Mouse (Mus musculus) thymus, postnatal 4 days (tissue): ENCODE results near the gene Pde4dip.

Experiments used
- DNase-seq: peaks from one replicate; pipeline ENCODE4 v3.0.0; 2021

The Pde4dip gene

DNA sequence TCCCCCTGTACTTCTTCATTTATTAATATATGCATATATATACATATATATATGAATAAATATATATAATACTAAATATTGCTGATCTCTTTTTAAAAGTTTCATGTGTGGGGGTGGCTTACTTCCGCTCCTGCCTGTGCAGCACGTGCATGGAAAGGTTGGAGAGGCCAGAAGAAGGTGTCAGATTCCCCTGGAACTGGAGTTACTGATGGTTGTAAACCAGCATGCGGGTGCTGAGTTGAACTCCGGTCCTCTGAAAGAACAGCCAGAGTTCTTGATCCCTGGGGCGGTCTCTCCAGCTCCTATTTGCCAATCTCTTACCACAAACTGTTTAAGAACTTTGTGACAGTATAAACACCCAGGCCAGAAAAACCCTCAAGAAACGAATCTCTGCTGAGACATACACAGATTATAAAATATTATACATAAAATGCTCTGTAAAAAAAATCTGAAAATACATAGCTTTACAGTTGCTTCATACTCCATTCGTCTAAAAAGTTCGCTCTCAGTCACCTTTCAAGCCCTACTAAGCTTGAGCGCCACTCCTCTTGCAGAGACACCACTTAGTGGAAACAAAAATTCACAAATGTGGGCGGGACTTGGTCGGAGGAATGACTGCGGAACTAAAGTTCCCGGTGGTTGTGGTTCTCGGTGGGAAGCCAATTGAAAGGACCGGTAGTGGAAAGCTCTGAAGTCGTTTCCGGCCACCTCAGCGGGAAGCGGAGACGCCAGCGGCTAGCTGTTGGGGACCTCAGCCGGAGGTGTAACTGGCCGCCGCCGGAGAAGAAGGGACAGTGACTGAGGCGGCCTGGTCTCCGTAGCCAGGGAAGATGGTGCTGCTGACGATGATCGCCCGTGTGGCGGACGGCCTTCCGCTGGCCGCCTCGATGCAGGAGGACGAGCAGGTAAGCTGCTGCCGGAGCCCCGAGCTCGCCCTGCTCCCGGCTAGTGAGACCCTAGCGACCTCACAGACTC is 12.3 kb upstream of the Pde4dip start, which contains the start of gene Sec22b:
TSS of gene Sec22b (plus strand) at position 675 of the 975 bp plus-strand sequence.
- peak; percentile 86 for DNase-seq

DNA sequence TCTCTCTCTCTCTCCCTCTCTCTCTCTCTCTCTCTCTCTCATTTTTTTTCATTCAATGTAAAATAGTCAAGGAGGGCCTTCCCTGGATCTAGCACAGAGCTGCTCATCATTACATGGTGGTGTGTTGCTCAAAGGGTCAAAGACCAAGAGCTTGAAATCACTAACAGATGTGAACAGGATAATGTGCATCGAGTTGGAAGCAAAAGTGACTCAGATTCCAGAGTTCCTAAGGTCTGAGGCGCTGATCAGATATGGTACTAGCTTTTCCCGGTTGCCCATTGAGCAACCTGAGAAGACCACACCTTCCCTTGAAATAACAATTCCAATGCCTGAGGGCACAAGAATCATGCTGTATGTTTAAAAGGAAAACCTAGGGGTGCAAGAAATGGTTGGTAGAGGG is 9.9 kb upstream of the Pde4dip start:
- no peak for DNase-seq

DNA sequence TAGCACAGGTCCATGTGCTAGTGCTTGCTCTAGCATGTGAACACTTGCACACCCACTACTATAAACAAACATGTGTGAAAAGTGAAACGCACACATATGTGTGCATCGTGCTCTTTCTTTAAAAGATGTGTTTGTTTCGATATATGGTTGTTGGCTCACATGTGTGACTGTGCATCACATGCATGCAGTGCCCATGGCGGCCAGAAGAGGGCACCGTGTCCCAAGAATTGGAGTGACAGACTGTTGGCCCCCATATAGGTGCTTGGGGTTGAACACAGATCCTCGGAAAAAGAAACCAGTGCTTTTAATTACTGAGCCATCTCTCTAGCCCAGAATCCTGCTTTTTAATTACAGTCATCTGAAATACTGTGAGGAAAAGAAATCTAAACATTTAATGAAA is 6.2 kb upstream of the Pde4dip start:
- peak; percentile 80 for DNase-seq

DNA sequence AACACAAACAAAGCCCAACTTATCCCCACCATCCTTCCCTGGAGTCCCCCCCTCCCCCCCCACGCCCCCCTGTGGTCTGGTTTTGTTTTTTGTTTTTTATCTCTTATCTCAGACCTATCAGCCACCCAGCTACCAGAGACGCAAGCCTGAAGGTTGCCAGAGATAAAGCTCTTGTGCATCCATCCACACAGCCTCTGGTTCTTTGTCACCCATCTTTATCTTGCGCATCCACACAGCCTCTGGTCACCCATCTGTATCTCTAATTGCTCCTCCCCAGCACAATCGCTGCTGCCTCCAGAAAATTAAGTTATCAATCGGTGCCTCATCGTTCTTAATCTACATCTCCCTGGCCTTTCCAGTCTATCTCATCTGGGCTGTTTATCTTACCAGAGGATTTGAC is 1.7 kb upstream of the Pde4dip start:
- DNase-seq: no peak

DNA sequence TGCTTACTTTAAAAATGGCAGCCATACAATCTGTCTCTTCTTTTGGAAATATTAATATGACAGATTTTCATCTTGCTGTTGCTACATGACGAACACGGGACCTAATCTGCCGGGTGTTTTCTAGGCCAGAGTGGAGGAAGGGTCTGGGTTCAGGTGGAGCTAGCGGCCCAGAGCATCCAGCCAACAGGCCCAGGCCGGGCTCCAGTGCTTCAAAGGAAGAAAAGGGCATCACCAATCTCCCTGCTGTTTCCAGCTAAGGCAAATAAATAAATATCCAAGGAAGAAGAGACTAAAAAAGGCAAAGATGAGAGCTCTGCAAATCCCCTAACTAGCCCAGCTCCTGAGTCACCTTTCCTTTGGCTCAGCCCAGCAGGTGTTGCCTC is 731 bp downstream of the Pde4dip start:
- no peak for DNase-seq

DNA sequence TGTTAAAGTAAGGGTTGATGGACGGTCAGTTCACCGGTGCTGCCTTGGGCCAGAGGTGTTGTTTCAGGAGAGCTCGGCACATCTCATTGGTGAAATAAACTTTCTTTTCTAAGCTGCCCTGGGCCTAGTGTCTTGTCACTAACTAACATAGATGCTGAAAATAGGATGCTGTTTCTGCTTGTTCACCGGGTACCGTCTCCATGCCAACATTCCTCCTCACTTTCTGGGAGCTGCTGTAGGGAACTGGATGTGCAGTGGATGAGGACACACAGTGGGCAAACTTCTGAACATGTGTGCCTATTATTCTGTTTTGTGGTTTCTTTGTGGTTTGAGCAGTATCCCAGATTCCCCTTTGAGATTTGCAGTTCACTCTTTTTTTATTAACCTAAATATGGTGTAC is 6.9 kb downstream of the Pde4dip start:
- no peak for DNase-seq

DNA sequence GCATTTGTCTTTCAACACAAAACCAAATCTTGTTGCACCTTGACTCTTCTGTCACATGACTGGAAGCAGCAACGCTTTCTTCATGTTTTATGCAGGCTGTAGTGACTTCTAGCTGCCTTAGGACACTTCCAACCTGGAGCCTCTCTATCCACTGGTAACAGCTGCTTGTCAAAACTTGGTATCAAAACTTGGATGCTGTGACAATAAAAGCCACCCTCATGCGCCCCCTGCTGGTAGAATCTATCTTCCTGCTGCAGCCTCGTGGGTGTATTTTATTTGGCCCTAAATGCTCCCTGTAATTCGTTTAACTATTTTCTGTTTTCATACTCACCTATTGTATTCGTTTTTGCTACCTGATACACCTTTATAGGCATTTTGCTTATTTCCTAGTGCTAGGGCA is 9.3 kb downstream of the Pde4dip start:
- DNase-seq: peak; percentile 86

DNA sequence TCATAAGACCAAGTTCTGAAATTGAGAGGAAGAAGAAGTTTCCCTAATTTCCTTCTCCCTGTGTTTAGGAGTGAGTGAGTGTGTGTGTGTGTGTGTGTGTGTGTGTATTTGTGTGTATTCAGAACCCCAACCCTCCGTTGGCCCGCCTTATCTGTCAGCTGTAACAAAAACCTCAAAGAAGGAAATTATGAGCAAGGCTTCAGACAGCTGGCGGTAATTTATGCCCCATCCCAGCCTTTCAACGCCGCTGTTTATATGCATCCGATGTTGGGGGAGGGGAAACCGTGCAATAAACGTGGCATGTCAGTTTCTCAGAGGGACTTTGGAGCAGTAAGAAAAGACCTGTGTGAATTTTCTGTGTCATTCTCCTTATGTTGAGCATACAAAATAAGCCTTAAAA is 12.2 kb downstream of the Pde4dip start:
- no peak for DNase-seq

DNA sequence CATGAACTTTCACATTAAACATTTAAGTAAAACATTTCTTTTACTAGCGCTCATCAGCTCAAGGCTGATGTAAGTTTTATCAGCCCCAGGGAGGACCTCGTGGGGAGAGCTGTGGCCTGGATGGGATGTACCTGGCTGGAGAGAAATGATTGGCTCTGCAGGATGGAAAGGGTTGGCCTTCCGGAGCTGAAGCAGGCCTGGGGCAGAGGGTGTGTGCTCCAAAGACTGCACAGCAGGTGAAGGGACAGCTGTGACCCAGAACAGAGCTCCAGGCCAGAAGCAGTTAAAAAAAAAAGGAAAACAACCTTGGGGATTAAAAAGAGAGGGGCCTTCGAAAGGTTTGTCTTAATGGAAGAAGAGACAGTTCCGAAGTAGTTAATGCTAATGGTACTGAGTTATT is 13.7 kb downstream of the Pde4dip start:
- DNase-seq: no peak

DNA sequence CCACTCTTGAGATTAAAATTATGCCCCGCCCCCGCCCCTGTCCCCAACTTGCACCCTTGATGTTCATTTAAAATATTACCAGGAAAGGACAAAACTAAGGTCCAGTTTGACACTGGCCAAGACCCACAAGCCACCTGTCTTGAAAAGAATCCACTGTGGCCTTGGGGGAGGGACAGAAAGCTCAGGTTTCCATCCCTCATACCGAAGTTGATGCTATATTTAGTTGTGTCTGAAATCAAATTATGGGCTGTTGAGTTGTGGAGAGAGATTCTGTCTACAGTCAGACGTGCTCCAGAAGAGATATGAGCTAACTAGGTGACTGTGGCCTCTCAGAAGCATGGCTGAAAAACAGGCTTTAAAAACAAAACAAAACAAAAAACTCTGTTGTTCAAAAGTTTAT is 18.8 kb downstream of the Pde4dip start:
- DNase-seq: no peak

DNA sequence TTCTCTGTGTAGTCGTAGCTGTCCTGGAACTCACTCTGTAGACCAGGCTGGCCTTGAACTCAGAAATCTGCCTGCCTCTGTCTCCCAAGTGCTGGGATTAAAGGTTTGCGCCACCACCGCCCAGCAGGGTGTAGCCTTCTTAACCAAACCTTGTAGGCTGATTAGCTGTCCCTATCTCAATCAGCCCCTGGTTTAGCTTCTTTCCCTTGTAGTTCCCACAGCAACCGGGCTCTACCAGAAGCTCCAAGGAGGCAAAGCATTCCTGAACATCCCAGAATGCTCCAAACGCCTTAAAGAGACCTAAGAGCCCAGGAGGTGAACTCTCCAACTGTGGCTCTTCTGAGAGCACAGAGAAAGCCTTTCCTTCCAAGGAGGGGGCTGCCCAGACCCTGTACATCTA is 19.8 kb downstream of the Pde4dip start:
- DNase-seq: no peak

DNA sequence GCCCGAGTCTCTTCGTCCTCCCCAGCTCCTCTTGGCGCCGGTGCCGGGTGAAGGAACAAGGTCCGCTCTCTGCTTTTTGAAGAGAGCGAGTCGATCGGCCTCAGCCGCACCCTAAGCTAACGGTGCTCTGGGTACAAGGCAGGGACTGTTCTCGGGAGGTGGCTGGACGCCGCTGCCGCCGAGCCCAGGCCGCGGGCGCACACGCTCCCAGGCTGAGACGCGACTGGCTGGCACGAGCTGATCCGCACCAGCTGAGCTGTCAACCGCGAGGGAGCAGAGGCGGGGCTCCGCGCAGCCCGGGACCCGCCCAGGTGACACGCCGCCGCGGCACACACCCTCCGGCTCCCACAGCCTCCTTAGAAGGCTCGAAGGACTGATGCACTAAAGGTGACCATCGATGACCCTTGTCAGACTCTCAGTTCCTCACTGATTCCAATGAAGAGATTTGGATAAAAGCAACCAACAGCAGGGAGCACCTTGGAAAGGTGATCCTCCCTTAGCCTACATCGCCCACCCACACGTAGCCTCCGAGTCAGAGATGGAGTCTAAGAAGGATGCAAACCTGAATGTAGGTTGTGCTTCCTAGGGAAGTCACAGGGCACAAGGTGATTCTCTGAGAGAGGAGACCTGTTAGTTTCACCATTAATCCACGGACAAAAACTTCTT is 20.4 kb downstream of the Pde4dip start:
- DNase-seq: peak; percentile 76

DNA sequence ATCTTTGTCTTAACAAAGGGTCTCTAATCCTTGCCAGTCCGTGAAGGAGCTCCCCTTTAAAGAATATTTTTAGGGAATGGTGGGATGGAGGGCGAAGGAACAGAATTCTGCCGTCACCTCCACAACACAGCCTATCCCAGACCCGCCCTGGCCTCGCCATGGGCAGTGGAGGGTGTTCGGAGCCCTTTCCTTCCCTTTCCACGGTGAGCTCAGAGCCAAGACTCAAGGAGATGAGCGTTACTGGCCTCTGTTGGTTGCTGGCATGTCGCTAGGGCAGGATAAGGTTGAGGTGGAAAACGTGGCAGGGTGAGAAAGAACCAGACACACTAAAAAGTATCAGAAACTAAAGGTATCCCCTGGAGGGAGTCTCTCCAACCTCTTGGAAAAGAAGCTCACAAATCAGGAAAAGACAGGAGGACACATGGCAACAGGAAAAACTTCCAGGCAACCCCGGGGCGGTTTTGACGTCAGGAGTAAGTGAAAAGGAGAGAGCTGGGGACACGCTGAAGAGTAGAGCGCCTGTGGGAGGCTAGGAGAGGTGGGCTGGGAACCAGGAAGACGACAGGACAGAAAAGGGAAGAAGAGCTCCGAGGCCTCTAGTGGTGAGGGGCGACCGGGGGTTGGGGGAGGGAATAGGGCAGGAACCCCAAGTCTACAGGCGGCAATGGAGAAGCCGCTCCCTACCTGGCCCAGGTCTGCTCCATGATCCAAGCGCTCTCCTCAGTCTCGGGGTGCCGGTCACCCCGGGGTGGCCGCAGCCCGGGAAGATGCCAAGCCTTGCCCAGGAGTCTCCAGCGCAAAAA is 21.1 kb downstream of the Pde4dip start:
- DNase-seq: peak; percentile 6

DNA sequence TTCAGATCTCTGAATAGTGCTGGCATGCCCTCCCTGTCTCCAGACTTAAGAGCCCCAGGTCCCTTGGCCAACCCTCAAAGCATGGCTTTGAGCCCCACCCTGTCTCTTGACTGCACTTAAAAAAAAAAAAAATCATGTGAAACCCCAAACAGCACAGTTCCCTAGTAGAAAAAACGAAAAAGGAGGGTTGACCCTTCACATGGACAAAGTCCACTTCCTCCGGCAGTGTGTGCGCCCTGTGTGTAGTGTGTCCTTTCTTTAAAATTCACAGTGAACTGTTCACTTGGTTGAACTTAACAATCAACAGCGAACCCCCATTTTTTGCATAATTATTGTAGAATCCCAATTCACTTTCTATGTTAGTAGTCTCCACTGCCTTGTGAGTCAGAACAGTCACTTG is 21.8 kb downstream of the Pde4dip start:
- no peak for DNase-seq

DNA sequence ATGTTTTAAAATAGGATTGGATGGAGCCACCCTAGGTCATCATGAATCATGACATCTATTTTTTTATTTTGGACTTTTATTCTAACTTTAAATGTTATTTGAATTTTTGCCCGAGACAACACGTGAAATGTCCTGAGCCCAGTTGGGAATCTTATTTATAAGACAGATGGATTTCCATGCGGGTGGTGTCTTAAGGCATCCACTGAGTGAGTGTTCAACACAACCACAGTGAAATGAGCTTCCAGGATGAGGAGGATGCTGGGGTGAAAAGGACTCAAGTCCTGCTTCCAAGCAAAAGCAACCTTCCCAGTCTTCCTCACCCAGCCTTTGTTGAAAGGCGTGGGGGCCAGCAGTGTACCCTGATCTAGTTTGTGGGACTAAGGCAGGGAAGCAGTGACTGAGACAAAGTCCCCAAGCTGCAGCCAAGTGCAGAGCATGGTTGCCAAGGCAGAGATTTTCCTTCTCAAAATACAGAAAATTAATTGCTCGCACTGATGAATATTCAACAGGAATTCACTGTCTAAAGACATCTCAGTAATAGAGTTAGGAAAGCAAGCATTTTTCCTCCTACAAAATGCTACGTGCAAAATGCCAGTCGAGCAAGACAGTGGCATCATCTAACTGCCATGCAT is 27.6 kb downstream of the Pde4dip start:
- no peak for DNase-seq

DNA sequence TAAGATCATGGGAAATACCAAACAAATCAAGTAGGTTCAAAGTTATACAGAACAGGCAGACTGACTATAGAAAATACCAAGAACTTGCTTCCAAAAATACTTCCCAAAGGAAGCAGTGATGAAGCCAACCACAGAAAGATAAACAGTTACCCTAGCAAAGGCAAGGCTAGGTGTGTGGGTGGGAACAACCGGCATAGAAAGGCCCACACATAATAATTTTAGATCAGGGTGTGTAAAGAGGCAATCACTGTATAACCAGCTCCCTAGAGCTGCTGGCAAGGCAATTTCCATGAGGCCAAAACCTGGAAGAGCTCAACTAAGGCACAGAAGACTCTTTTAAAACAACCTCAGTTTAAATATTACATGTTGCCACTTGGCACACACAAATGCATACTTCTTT is 29.1 kb downstream of the Pde4dip start:
- no peak for DNase-seq

DNA sequence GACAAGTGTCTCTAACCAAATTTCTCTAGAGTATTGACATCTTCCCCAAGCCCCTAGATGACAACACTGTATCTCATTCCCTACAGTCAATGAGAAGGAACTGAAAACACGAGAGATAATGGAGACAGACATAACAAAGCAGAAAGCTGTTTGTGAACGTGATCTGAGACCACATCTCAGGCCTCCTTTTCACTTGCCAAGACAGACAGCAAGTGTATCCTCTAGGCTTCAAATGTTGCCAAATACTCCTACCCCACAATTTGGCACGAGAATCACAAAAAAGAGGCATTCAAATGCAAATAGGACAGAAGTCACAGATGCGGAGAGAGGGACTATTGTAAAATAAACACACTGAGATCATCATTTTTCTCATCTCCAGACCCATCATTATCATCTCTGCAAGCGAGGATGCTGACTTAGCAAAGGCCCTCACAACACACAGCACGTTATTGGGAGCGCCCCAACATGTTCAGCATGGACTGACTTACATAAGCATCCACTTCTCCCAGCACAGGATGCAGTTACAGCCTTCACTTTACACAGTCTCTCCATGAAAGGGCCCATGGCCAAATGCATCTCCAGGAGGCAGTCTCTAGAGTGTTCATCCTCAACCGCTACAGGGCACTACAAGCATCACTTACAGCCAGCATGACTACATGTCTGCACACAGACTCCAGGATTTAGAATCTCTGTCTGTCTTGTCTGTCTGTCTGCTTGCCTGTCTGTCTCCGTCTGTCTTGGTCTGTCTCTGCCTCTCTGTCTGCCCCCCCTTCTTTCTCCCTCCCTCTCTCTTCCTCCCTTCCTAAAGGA is 33.7 kb downstream of the Pde4dip start:
- no peak for DNase-seq

DNA sequence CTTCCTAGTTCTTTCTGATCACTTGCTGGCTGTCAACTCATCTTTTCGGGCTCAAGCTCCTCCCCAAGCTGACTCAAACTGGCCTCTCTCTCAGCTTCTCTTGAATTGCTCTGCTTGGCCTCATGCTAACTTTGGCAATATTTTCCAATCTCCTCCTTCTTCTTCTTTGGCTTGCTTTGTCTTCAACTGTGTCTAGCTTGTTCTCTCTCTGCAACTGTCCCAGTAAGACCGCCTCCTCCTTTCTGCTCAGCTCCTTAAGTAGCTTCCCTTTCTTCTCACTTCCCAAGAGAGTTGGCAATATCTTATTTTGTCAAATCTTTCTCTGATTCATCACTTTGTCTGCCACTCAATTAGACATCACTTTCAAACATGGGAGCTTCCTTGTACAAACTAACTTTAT is 36.7 kb downstream of the Pde4dip start:
- no peak for DNase-seq

DNA sequence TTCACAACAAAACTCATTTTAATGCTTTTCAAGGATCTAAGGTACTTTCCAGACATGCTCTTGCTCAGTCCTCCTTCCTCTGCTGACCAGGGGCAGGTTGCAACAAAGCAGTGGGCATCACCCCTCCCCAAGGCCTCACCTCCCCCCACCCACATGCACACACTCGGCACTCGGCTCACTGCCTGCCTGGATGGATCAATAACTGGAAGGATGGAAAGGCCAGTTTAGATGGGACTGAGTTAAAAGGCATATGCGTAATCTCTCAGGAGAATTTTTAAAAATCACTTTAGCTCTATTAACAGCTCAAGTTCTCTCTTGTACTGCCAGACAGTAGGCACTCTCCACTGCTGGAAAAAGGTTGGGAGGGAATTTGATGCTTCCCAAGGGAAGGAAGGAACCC is 40.9 kb downstream of the Pde4dip start:
- no peak for DNase-seq

DNA sequence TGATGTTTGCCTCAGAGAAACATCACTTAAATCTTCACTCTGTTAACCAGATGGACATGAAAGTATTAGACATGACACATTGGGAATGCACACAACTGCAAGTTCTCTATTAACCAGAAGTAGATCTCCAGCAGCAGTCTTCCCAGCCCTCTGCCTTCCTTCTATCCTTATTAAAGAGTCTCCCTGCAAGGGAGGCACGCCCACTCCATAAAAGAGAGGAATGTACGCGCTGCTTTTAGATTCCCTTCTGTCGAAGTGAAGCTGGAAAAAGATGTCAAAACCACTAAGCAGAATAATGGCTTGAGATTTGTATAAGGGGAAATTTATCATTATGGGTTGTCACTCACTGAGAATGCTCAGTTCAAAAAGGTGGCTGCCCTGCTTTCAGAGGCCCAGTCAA is 42.1 kb downstream of the Pde4dip start:
- DNase-seq: no peak

DNA sequence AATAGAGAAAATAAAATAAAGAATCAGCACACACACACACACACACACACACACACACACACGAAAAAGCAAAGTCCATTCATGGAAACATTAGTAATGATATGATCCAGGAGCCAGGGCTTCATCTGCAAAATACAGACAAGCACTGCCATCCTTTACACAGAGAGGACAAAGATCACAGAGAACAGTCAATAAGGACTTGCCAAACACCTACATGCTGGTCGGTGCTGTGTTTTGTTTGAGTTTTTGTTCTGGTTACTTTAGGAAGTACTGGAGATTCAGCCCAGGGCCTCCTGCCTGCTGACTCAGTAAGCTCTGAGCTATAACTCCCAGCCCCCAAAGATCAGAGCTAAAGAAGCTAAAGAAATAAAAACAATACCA is 43.7 kb downstream of the Pde4dip start:
- no peak for DNase-seq

DNA sequence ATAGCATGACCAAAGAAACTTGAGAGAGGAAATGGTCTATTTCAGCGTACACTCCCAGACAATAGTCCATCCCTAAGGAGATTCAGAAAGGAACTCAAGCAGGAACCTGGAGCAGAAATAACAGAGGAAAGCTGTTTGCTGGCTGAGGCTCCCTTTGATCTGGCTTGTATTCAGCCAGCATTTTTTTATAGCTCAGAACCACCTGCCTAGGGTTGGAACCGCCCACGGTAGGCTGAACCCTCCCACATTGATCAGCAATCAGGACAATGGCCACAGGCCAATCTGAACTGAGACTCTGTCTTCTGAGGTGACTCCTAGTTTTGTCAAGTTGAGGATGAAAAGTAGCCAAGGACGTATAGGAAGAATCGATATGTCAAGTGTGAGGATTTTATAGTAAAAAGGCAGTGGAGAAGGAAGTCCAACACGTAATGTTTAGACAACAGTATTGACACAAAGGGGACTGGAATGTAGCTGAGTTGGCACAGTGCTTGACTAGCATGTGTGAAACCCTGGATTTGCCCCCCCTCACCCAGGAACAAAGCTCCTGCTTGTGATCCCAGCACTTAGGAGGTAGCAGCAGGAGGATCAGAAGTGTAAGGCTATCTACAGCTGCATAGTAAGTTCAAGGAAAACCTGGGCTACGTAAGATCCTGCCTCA is 44.2 kb downstream of the Pde4dip start:
- no peak for DNase-seq
